22 mouse cellular contexts compared by ENCODE assay signal in the genomic region with DNA sequence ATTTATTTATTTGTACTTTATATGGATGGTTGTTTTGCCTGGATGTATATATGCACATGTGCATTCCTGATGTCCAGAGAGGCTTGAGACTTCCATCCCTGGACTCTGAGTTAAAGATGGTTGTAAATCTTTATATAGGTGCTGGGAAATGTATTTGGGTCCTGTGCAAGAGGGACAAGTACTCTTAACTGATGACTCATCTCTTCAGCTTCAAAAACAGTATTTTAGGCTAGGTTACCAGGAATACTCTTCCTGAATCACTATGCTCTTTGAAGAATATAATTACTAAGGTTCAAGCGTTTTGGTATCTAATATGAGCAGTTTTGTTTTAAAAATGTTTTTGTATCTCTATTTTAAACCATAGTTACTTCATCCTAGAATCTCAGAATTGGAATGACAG.
DNase-seq lines count a peak whose midpoint lies in the region; ATAC-seq lines count a peak whose summit lies in the region.
"Had no signal": no experiment of that assay in that cellular context is flagged by ENCODE, and none has a peak within 500 bp of the region (broad histone marks: within the 10 kb centered on the region; RNA-seq: fewer than 3 reads in every experiment).

No protein-coding gene starts in this region.

- no peak overlapping the region for H3K4me2 ChIP-seq in midbrain, embryonic 11.5 days
- no peak overlapping the region for H3K4me2 ChIP-seq in midbrain, embryonic 13.5 days (replicated peaks)

- no peaks in the 10 kb centered on the region for H3K4me1 ChIP-seq in midbrain, embryonic 11.5 days (ENCODE audit: control insufficient read depth, insufficient read depth, low read length)
- no peaks in the 10 kb centered on the region for H3K4me1 ChIP-seq in midbrain, embryonic 13.5 days (replicated peaks)

- H3K4me3 ChIP-seq in midbrain, embryonic 11.5 days (ENCODE audit: low read depth, low read length): no peak overlapping the region
- H3K4me3 ChIP-seq in midbrain, embryonic 13.5 days (replicated peaks): no peak overlapping the region

- H3K36me3 ChIP-seq in midbrain, embryonic 11.5 days (ENCODE audit: control insufficient read depth, insufficient read depth, low read length): no peaks in the 10 kb centered on the region
- no peaks in the 10 kb centered on the region for H3K36me3 ChIP-seq in midbrain, embryonic 13.5 days
- H3K36me3 ChIP-seq: G1E had no signal

- no peaks in the 10 kb centered on the region for H3K27me3 ChIP-seq in midbrain, embryonic 11.5 days (ENCODE audit: control insufficient read depth, insufficient read depth, low read length)
- H3K27me3 ChIP-seq in midbrain, embryonic 13.5 days: no peaks in the 10 kb centered on the region
- H3K27me3 ChIP-seq: CH12.LX, Patski had no signal

- no peak for DNase-seq in frontal cortex, postnatal 36 days (ENCODE audit: low spot score in 2 of 2)
- peak; percentile 81 for DNase-seq in midbrain, embryonic 11.5 days (ENCODE audit: low spot score, missing footprints)
- peak; percentile 22 for DNase-seq in brain, adult 2 months (ENCODE audit: low read depth, low spot score)
- DNase-seq in lung, postnatal 4 days: no peak
- DNase-seq: adrenal gland, adult 2 months; adrenal gland, adult 8-10 months; adrenal gland, postnatal 10 days; adrenal gland, postnatal 14 days; adrenal gland, postnatal 25 days; adrenal gland, postnatal 36 days; B cell, adult 2 months; cerebellum, adult 11 months; cerebellum, adult 11-12 months; cerebellum, adult 18-20 months; cerebellum, adult 2 months had no signal

- no peak overlapping the region for H3K9ac ChIP-seq in midbrain, embryonic 11.5 days (ENCODE audit: low read length)
- no peak overlapping the region for H3K9ac ChIP-seq in midbrain, embryonic 13.5 days (replicated peaks)

- H3K9me3 ChIP-seq in midbrain, embryonic 11.5 days (ENCODE audit: control insufficient read depth, low read length): no peaks in the 10 kb centered on the region
- H3K9me3 ChIP-seq in midbrain, embryonic 13.5 days: no peaks in the 10 kb centered on the region

- no peak overlapping the region for H3K27ac ChIP-seq in midbrain, embryonic 11.5 days (ENCODE audit: low read depth, low read length)
- no peak overlapping the region for H3K27ac ChIP-seq in midbrain, embryonic 13.5 days

- WGBS in midbrain, embryonic 11.5 days: 62% methylated on average over 1 of the region's 1 CpGs
- 80% methylated on average over 1 of the region's 1 CpGs for WGBS in midbrain, embryonic 13.5 days

- ATAC-seq in frontal cortex, adult (ENCODE audit: low TSS enrichment): peak; percentile 72
- no peak for ATAC-seq in midbrain, embryonic 11.5 days (ENCODE audit: low FRiP score)
- ATAC-seq in midbrain, embryonic 13.5 days: no peak
- ATAC-seq: activated CD4-positive, CD25-positive, alpha-beta regulatory T cell, adult 4 months; CD4-positive, CD25-positive, alpha-beta regulatory T cell, adult 4 months; Patski had no signal

Comparison
In these comparisons a context has a peak if more than half of its experiments do, and no peak if none do; other contexts are left out.
1. DNase-seq: peak in midbrain, embryonic 11.5 days (single experiment) and brain, adult 2 months (single experiment); none in frontal cortex, postnatal 36 days (0 of 2) and lung, postnatal 4 days (0 of 2).